In the genomic region with DNA sequence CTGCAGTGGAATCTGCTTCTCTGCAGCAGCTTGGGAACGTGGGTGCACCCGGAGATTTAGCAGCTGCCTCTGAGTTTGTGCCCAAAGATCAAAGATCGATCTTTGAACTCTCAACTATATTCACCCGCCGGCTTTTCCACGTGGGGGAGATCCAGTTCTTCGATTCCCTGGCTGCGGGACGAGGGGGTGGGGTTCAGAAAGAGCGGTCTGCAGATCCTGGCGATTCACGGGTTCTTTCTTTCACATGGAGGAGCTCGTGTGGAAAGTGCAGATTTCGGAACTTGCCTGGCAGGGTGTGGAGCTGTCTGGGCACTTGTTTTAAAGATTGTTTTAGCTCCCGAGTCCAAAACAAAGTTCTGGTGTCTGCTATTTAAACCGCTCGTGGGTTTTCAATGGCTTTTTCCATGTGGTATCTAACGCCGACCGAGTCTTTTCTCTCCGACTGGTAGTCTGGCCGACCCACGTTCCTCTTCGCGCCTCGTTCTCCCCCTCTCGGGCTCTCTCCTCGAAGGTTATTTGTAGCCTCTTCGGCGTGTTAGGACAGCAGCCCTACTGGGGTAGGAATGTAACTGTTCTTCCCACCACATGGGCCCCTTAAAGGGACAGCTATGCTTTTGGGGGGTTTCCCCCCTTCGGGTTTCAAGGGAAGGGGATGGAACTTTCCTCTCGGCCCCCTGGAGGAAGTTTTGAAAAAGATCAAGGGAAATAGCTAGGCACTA, we compare ENCODE assay signal across 8 mouse cellular contexts. TPM values are rescaled to one million over a fixed set of nuclear protein-coding genes. Genes with fewer than 3 reads are reported as not detected.
DNase-seq lines count a peak whose midpoint lies in the region; ATAC-seq and TF ChIP-seq lines count a peak whose summit lies in the region.

No protein-coding gene starts in this region.

- WGBS in forebrain, embryonic 10.5 days: under 1% methylated on average over 32 of the region's 32 CpGs
- WGBS in hindbrain, embryonic 15.5 days: under 1% methylated on average over 32 of the region's 32 CpGs
- under 1% methylated on average over 32 of the region's 32 CpGs for WGBS in limb, embryonic 14.5 days
- under 1% methylated on average over 32 of the region's 32 CpGs for WGBS in midbrain, embryonic 12.5 days

- no peaks in the 10 kb centered on the region for H3K9me3 ChIP-seq in ES-E14 (ENCODE audit: control insufficient read depth, insufficient read depth, low read depth, low read length)
- peaks cover 5% of the 10 kb centered on the region; the same call in 1 of the 2 replicates for H3K9me3 ChIP-seq in forebrain, embryonic 10.5 days
- H3K9me3 ChIP-seq in hindbrain, embryonic 15.5 days: no peaks in the 10 kb centered on the region
- H3K9me3 ChIP-seq in limb, embryonic 14.5 days (ENCODE audit: control insufficient read depth, low read length): no peaks in the 10 kb centered on the region
- peaks cover 7% of the 10 kb centered on the region; the same call in 1 of the 2 replicates for H3K9me3 ChIP-seq in midbrain, embryonic 12.5 days

- H3K27me3 ChIP-seq in forebrain, embryonic 10.5 days (ENCODE audit: poor library complexity, severe bottlenecking): peaks cover 15% of the 10 kb centered on the region
- H3K27me3 ChIP-seq in hindbrain, embryonic 15.5 days: 0 out of 2 replicates have a peak, but pooled peaks cover 4% of the 10 kb centered on the region
- no peaks in the 10 kb centered on the region for H3K27me3 ChIP-seq in limb, embryonic 14.5 days (ENCODE audit: control insufficient read depth, insufficient read depth, low read length)
- 0 out of 2 replicates have a peak, but pooled peaks cover 14% of the 10 kb centered on the region for H3K27me3 ChIP-seq in midbrain, embryonic 12.5 days

- no peak for ATAC-seq in hindbrain, embryonic 15.5 days (ENCODE audit: low FRiP score, low read depth)
- ATAC-seq in limb, embryonic 14.5 days (ENCODE audit: low FRiP score, low read depth): peak; percentile 55
- peak; percentile 28; the same call in 1 of the 2 replicates for ATAC-seq in midbrain, embryonic 12.5 days (ENCODE audit: low FRiP score, low read depth)

- H3K4me1 ChIP-seq in ES-E14 (ENCODE audit: control insufficient read depth in 2 of 2, insufficient read depth in 2 of 2, low read length in 2 of 2, poor library complexity in 1 of 2): peaks cover 2 to 9% of the 10 kb centered on the region in 2 experiments; a peak in 2 of 4 replicates
- H3K4me1 ChIP-seq in forebrain, embryonic 10.5 days: peaks cover 81% of the 10 kb centered on the region
- peaks cover 55% of the 10 kb centered on the region for H3K4me1 ChIP-seq in hindbrain, embryonic 15.5 days (replicated peaks)
- H3K4me1 ChIP-seq in limb, embryonic 14.5 days (ENCODE audit: control insufficient read depth, insufficient read depth, low read length): peaks cover 33% of the 10 kb centered on the region
- peaks cover 58% of the 10 kb centered on the region for H3K4me1 ChIP-seq in midbrain, embryonic 12.5 days

- in situ Hi-C loops in ES-E14 (cut with MboI; ENCODE audit: low sequenced_read_pairs in 2 of 2, unreplicated experiment in 2 of 2): no loop called here

- TF ChIP-seq POLR2A in limb, embryonic 14.5 days (IDR thresholded peaks at IDR 0.05; ENCODE audit: borderline replicate concordance, extremely low read depth, insufficient read depth, insufficient read length): peak; percentile 19; the same call in 1 of the 2 replicates

- no peaks in the 10 kb centered on the region for H3K36me3 ChIP-seq in ES-E14 (ENCODE audit: control insufficient read depth, insufficient read depth, low read length, poor library complexity, severe bottlenecking)
- H3K36me3 ChIP-seq in forebrain, embryonic 10.5 days (replicated peaks): peaks cover 21% of the 10 kb centered on the region
- H3K36me3 ChIP-seq in hindbrain, embryonic 15.5 days: no peaks in the 10 kb centered on the region
- no peaks in the 10 kb centered on the region for H3K36me3 ChIP-seq in limb, embryonic 14.5 days (ENCODE audit: control insufficient read depth, insufficient read depth, low read length)
- H3K36me3 ChIP-seq in midbrain, embryonic 12.5 days: no peaks in the 10 kb centered on the region

- peak overlapping the region; percentile 84 to 91 for H3K4me3 ChIP-seq in ES-E14 (ENCODE audit: insufficient read depth in 1 of 2, low read depth in 1 of 2, low read length in 2 of 2, poor library complexity in 1 of 2, severe bottlenecking in 1 of 2)
- H3K4me3 ChIP-seq in forebrain, embryonic 10.5 days: peak overlapping the region; percentile 85
- H3K4me3 ChIP-seq in hindbrain, embryonic 15.5 days: peak overlapping the region; percentile 63
- peak overlapping the region; percentile 84 for H3K4me3 ChIP-seq in limb, embryonic 14.5 days (replicated peaks; ENCODE audit: low read length)
- peak overlapping the region; percentile 74 for H3K4me3 ChIP-seq in midbrain, embryonic 12.5 days

- H3K27ac ChIP-seq in ES-E14 (ENCODE audit: insufficient read depth, low read depth, low read length, poor library complexity, severe bottlenecking): no peak overlapping the region
- H3K27ac ChIP-seq in forebrain, embryonic 10.5 days: peak overlapping the region; percentile 97
- H3K27ac ChIP-seq in hindbrain, embryonic 15.5 days (replicated peaks): peak overlapping the region; percentile 77
- peak overlapping the region; percentile 80 for H3K27ac ChIP-seq in limb, embryonic 14.5 days (replicated peaks; ENCODE audit: low read depth, low read length)
- H3K27ac ChIP-seq in midbrain, embryonic 12.5 days (replicated peaks): peak overlapping the region; percentile 90

- DNase-seq in adrenal gland, adult (ENCODE audit: inconsistent age in 2 of 2, low spot score in 1 of 2): peak; percentile 38 to 78
- no peak for DNase-seq in adrenal gland, postnatal 4 days (ENCODE audit: low spot score in 2 of 2)
- DNase-seq in ES-E14 (ENCODE audit: low read depth, low spot score): no peak
- DNase-seq in forebrain, embryonic 10.5 days (ENCODE audit: extremely low spot score, low spot score): peak; percentile 70
- peak; percentile 74 for DNase-seq in limb, embryonic 14.5 days (ENCODE audit: low spot score)
- no peak for DNase-seq in spleen, postnatal 36 days (ENCODE audit: low spot score in 2 of 2)

- H3K4me2 ChIP-seq in hindbrain, embryonic 15.5 days: peak overlapping the region; percentile 99
- H3K4me2 ChIP-seq in limb, embryonic 14.5 days (replicated peaks; ENCODE audit: low read depth, low read length, severe bottlenecking): peak overlapping the region; percentile 86
- H3K4me2 ChIP-seq in midbrain, embryonic 12.5 days (replicated peaks): peak overlapping the region; percentile 90

- peak overlapping the region; percentile 21; the same call in 1 of the 2 replicates for H3K9ac ChIP-seq in ES-E14 (ENCODE audit: insufficient read depth, low read depth, low read length, poor library complexity, severe bottlenecking)
- peak overlapping the region; percentile 60 for H3K9ac ChIP-seq in hindbrain, embryonic 15.5 days
- peak overlapping the region; percentile 84 for H3K9ac ChIP-seq in limb, embryonic 14.5 days (ENCODE audit: low read depth, low read length, severe bottlenecking)
- peak overlapping the region; percentile 85 for H3K9ac ChIP-seq in midbrain, embryonic 12.5 days (replicated peaks)

TF ChIP-seq in ES-E14, 5 proteins besides CTCF, POLR2A, EP300 and RAD21:
- TF ChIP-seq ZNF384 (IDR thresholded peaks at IDR 0.05; ENCODE audit: low read depth, low read length): no peak
- no peak for TF ChIP-seq HCFC1 (IDR thresholded peaks at IDR 0.05; ENCODE audit: borderline replicate concordance, insufficient read depth, low read length)
- TF ChIP-seq MAFK (IDR thresholded peaks at IDR 0.05; ENCODE audit: insufficient read depth, low read depth, low read length): no peak
- TF ChIP-seq ZC3H11A (IDR thresholded peaks at IDR 0.05; ENCODE audit: borderline replicate concordance, low read depth, low read length): no peak
- TF ChIP-seq CHD2 (IDR thresholded peaks at IDR 0.05; ENCODE audit: low read depth, low read length): no peak

RNA-seq across cellular contexts. Expression of gene Lrp4, which starts 1.5 kb away (rescaled TPM):
- 10 to 100 TPM; 10.9 to 14.2 TPM for total RNA-seq in adrenal gland, postnatal 4 days (2021)
- total RNA-seq in ES-E14 (2012; rRNA removed): 14.2 and 23.4 TPM in 2 replicates
- 10.6 and 11.3 TPM in 2 replicates for polyA plus RNA-seq in forebrain, embryonic 10.5 days (2016; fragmentation: Nextera tagmentation; extraction: Ambion mirVana)
- 5.2 and 5.4 TPM in 2 replicates for polyA plus RNA-seq in hindbrain, embryonic 15.5 days (2015; fragmentation: Nextera tagmentation; extraction: Ambion mirVana)
- polyA plus RNA-seq in limb, embryonic 14.5 days (2012; rRNA removed): 11.6 and 13.3 TPM in 2 replicates
- 6.7 and 7.3 TPM in 2 replicates for polyA plus RNA-seq in limb, embryonic 14.5 days (2014; fragmentation: Nextera tagmentation; extraction: Ambion mirVana)
- polyA plus RNA-seq in midbrain, embryonic 12.5 days (2016; fragmentation: Nextera tagmentation; extraction: Ambion mirVana): 8.5 and 9.8 TPM in 2 replicates

RNA-seq across cellular contexts. Expression of gene 1110051M20Rik, which starts 14.3 kb away (rescaled TPM):
- total RNA-seq in adrenal gland, postnatal 4 days (2021): 10 to 100 TPM; 24.7 to 30.2 TPM
- 10.3 and 12.4 TPM in 2 replicates for total RNA-seq in ES-E14 (2012; rRNA removed)
- polyA plus RNA-seq in forebrain, embryonic 10.5 days (2016; fragmentation: Nextera tagmentation; extraction: Ambion mirVana): 95.7 and 100 TPM in 2 replicates
- 157 and 161 TPM in 2 replicates for polyA plus RNA-seq in hindbrain, embryonic 15.5 days (2015; fragmentation: Nextera tagmentation; extraction: Ambion mirVana)
- polyA plus RNA-seq in limb, embryonic 14.5 days (2012; rRNA removed): 34.9 and 45.0 TPM in 2 replicates
- 50.6 and 67.9 TPM in 2 replicates for polyA plus RNA-seq in limb, embryonic 14.5 days (2014; fragmentation: Nextera tagmentation; extraction: Ambion mirVana)
- polyA plus RNA-seq in midbrain, embryonic 12.5 days (2016; fragmentation: Nextera tagmentation; extraction: Ambion mirVana): 113 and 117 TPM in 2 replicates

Comparison
In these comparisons a context has a peak if more than half of its experiments do, and no peak if none do; other contexts are left out.
1. DNase-seq: peak in adrenal gland, adult (2 of 2), forebrain, embryonic 10.5 days (single experiment) and limb, embryonic 14.5 days (single experiment); none in adrenal gland, postnatal 4 days (0 of 2), ES-E14 (single experiment) and spleen, postnatal 36 days (0 of 2).
2. H3K9ac ChIP-seq: peak in every context shown above with its lines; median percentile 85 in midbrain, embryonic 12.5 days; 84 in limb, embryonic 14.5 days; 60 in hindbrain, embryonic 15.5 days; 21 in ES-E14.
3. Peak in every context shown above with its lines, with median percentiles within 50 percentile points of each other: H3K4me3 ChIP-seq and H3K4me2 ChIP-seq.